Mouse (Mus musculus) neural tube, embryonic 12.5 days (tissue): ENCODE data around the gene Cers4. TPM values are rescaled to one million over a fixed set of nuclear protein-coding genes. Genes with fewer than 3 reads are reported as not detected.

ENCODE experiments used
- ATAC-seq: fragments of 200-750 bp; cut with Nextera tagmentation; 2 replicates; pipeline ENCODE4 v1.8.0; 2017; ENCODE audit warnings: low read depth, mild to moderate bottlenecking, moderate TSS enrichment, moderate library complexity; ENCODE audit not compliant: low FRiP score
- H3K27ac ChIP-seq: fragments of 300-500 bp; sonication (generic); 2 replicates; pipeline ENCODE4 v1.5.1; 2016
- H3K27me3 ChIP-seq: fragments of 300-500 bp; sonication (generic); replicated peaks from 2 replicates; pipeline ENCODE4 v1.6.1; 2016; ENCODE audit warnings: mild to moderate bottlenecking
- H3K36me3 ChIP-seq: fragments of 300-500 bp; sonication (generic); 2 replicates; pipeline ENCODE4 v1.6.1; 2016; ENCODE audit warnings: mild to moderate bottlenecking
- H3K4me1 ChIP-seq: fragments of 300-500 bp; sonication (generic); 2 replicates; pipeline ENCODE4 v1.6.1; 2016
- H3K4me2 ChIP-seq: fragments of 300-500 bp; sonication (generic); replicated peaks from 2 replicates; pipeline ENCODE4 v1.6.1; 2016; ENCODE audit warnings: mild to moderate bottlenecking
- H3K4me3 ChIP-seq: fragments of 300-500 bp; sonication (generic); 2 replicates; pipeline ENCODE4 v1.5.1; 2016
- H3K9ac ChIP-seq: fragments of 300-500 bp; sonication (generic); 2 replicates; pipeline ENCODE4 v1.6.1; 2016; ENCODE audit warnings: mild to moderate bottlenecking
- H3K9me3 ChIP-seq: fragments of 300-500 bp; sonication (generic); 2 replicates; pipeline ENCODE4 v1.6.1; 2016; ENCODE audit warnings: mild to moderate bottlenecking
- WGBS: fragments of 180-500 bp; shearing (Covaris S2); methylation state at CpG from one replicate; pipeline ENCODE4 v1.1.7; 2016; 5-methylcytosine and 5-hydroxymethylcytosine counted together
- polyA plus RNA-seq: library from polyadenylated mRNA; unstranded; fragments of >200 nt; fragmentation: Nextera tagmentation; extraction: Ambion mirVana; gene quantifications from 2 replicates; pipeline ENCODE4 v1.2.1, GENCODE M21; 2016

Gene Cers4
- polyA plus RNA-seq, 1 experiment from 2014 or later: 24.3 TPM

DNA sequence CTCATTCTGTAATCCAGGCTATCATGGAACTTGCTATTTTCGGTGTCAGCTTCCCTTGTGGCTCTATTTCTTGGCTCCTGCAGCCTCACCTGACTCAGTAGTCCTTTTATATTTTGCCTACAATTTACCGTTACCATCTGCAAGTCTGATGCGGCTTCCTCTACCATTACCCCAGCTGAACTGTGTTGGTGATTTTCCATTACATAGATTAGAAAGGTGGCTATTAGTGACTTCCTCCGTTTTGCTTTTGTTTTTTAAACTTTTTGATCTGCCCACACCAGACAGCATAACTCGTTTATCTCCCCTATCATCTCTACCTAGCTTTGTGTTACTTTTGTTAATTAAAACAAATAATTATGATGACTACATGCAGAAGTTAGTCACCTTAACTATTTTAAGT, 14.7 kb downstream of the Cers4 start:
- H3K4me1 ChIP-seq: no peaks in the 10 kb centered on the region
- no peaks in the 10 kb centered on the region for H3K9me3 ChIP-seq
- no peak overlapping the region for H3K4me2 ChIP-seq
- no peak for ATAC-seq
- WGBS: 92% methylated on average over 5 of the region's 5 CpGs
- H3K27ac ChIP-seq: no peak overlapping the region
- H3K4me3 ChIP-seq: no peak overlapping the region
- no peaks in the 10 kb centered on the region for H3K36me3 ChIP-seq
- no peaks in the 10 kb centered on the region for H3K27me3 ChIP-seq
- H3K9ac ChIP-seq: no peak overlapping the region

DNA sequence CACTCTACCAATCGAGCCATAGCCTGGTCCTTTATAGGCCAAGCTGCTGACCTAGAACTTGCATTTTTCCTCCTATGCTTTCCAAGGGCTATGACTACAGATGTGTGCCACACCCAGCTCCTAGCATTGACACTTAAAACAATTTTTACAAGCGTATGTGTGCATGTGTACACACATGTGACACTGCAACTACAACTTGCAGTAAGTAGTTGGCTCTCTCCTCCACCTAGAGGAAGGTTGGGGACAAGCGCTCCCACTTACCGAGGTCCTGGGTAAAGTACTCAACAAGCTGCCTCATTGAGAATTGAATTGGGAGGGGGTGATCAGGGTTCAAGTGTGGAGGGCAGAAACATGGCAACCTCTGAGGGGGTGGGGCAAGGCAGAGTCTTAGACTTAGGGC, 18.0 kb downstream of the Cers4 start:
- 85% methylated on average over 4 of the region's 4 CpGs for WGBS
- no peak for ATAC-seq
- H3K27ac ChIP-seq: no peak overlapping the region

DNA sequence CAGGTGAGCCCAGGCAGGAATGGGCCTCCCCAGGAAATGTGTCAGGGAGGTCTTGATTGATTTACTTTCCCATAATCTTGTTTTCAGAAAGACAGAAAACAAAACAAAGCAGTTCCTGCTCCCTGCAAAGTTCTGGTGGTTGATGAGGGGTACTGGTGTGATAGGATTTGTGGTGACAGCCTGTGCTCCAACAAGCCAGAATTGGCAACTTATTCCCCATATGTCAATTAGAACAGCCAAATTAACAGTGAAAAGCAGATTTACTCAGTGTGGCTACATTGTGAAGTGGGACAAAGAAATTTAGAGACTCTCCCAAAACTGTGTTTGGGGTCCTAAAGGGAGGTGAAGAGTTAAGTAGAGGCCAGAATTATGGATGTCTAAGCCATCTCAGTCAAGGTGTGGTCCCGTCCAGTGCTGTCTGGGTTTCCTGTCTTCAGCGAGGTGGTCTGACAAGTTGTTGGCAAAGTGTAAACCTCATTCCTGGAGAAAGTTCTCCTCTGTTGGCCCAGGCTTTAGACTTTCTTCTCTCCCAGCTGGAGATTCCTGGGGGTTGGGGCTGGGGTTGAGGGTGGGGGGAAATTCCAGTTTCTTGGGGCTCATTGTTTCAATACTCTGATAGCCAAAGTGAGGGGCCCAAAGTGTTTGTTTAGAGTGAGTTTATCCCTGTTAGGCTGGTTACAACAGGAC, 18.7 kb downstream of the Cers4 start:
- no peaks in the 10 kb centered on the region for H3K9me3 ChIP-seq
- WGBS: 42% methylated on average over 2 of the region's 2 CpGs
- no peak for ATAC-seq
- no peaks in the 10 kb centered on the region for H3K4me1 ChIP-seq
- H3K27me3 ChIP-seq: no peaks in the 10 kb centered on the region
- H3K27ac ChIP-seq: no peak overlapping the region
- no peaks in the 10 kb centered on the region for H3K36me3 ChIP-seq
- no peak overlapping the region for H3K4me2 ChIP-seq
- no peak overlapping the region for H3K9ac ChIP-seq
- no peak overlapping the region for H3K4me3 ChIP-seq

More for the DNA sequence above, 18.0 kb downstream of the Cers4 start:
- Histone ChIP-seq H3K9me3 (no peaks in the 10 kb centered on the region), H3K4me1 (no peaks in the 10 kb centered on the region), H3K9ac (no peak overlapping the region), H3K4me2 (no peak overlapping the region), H3K4me3 (no peak overlapping the region), H3K27me3 (no peaks in the 10 kb centered on the region), H3K36me3 (no peaks in the 10 kb centered on the region)

- Histone ChIP-seq H3K9me3 (no peaks in the 10 kb centered on the region), H3K9ac (no peak overlapping the region), H3K27ac (no peak overlapping the region), H3K36me3 (no peaks in the 10 kb centered on the region; the same call in 1 of the 2 replicates), H3K4me2 (no peak overlapping the region), H3K27me3 (no peaks in the 10 kb centered on the region), H3K4me1 (no peaks in the 10 kb centered on the region), H3K4me3 (no peak overlapping the region)
- 20% methylated on average over 8 of the region's 8 CpGs for WGBS
- no peak for ATAC-seq
These were observed 19.3 kb downstream of the Cers4 start for GRCm38 (mm10) chr8:4512116-4512495.

- WGBS: 81% methylated on average over 2 of the region's 2 CpGs
- H3K4me1 ChIP-seq: no peaks in the 10 kb centered on the region
- peaks cover 8% of the 10 kb centered on the region for H3K36me3 ChIP-seq
- no peaks in the 10 kb centered on the region for H3K27me3 ChIP-seq
- no peaks in the 10 kb centered on the region for H3K9me3 ChIP-seq
- H3K4me2 ChIP-seq: no peak overlapping the region
- 0 out of 2 replicates have a peak, but pooled peaks have one; percentile 18 for ATAC-seq
- no peak overlapping the region for H3K9ac ChIP-seq
- no peak overlapping the region for H3K4me3 ChIP-seq
- H3K27ac ChIP-seq: no peak overlapping the region
These were observed 23.3 kb downstream of the Cers4 start for GRCm38 (mm10) chr8:4516162-4516561.

- H3K27ac ChIP-seq: no peak overlapping the region
- H3K27me3 ChIP-seq: no peaks in the 10 kb centered on the region
- no peaks in the 10 kb centered on the region for H3K9me3 ChIP-seq
- no peak for ATAC-seq
- no peak overlapping the region for H3K9ac ChIP-seq
- H3K4me2 ChIP-seq: no peak overlapping the region
- H3K36me3 ChIP-seq: peaks cover 19% of the 10 kb centered on the region
- no peak overlapping the region for H3K4me3 ChIP-seq
- H3K4me1 ChIP-seq: no peaks in the 10 kb centered on the region
- WGBS: 91% methylated on average over 4 of the region's 4 CpGs
These were observed 28.6 kb downstream of the Cers4 start for GRCm38 (mm10) chr8:4521472-4521871.

DNA sequence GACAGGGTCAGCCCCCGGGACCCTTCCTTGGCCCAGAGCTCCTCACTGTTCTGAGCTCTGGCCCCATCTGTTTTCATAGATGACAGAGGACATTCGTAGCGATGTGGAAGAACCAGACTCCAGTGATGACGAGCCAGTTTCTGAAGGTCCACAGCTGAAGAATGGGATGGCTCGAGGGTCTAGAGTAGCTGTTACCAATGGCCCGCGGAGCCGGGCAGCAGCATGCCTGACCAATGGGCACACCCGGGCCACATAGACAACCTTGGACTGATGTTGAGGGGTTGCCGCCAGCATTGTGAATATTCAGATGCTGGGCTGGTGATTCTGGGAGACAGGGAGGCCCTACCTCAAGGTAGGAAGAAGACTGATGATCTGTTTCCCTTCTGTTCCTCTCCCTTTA, 30.7 kb downstream of the Cers4 start:
- Histone ChIP-seq H3K4me1 (no peaks in the 10 kb centered on the region), H3K9me3 (no peaks in the 10 kb centered on the region), H3K4me2 (no peak overlapping the region), H3K4me3 (no peak overlapping the region), H3K27me3 (no peaks in the 10 kb centered on the region), H3K9ac (no peak overlapping the region), H3K36me3 (peaks cover 16% of the 10 kb centered on the region), H3K27ac (no peak overlapping the region)
- WGBS: 96% methylated on average over 10 of the region's 10 CpGs
- ATAC-seq: no peak

Other genes starting within 250 kb of the Cers4 start
- gene Tgfbr3l, start 244.8 kb upstream of the Cers4 start, polyA plus RNA-seq: 5.4 and 8.1 TPM in 2 replicates
- gene Snapc2, start 239.9 kb upstream of the Cers4 start, polyA plus RNA-seq: 60.6 and 63.2 TPM in 2 replicates
- 209 and 218 TPM in 2 replicates for gene Ctxn1, start 233.8 kb upstream of the Cers4 start, polyA plus RNA-seq
- 44.9 and 53.2 TPM in 2 replicates for gene Timm44, start 217.1 kb upstream of the Cers4 start, polyA plus RNA-seq
- gene Ccl25, start 167.8 kb upstream of the Cers4 start, polyA plus RNA-seq: 21.2 and 22.8 TPM in 2 replicates
- 222 and 233 TPM in 2 replicates for gene Elavl1, start 167.6 kb upstream of the Cers4 start, polyA plus RNA-seq
- 14.1 and 16.4 TPM in 2 replicates for gene Zfp958, start 120.1 kb downstream of the Cers4 start, polyA plus RNA-seq